Mouse (Mus musculus) liver, adult 2 months (tissue): ENCODE measurements around the gene Hoxb3.

Source experiments
- CTCF ChIP-seq: fragments of 200-500 bp; IDR thresholded peaks from 2 replicates; pipeline ENCODE4 v1.5.1; 2011; ENCODE audit warnings: low read depth, low read length, control low read depth
- POLR2A ChIP-seq: fragments of 200-500 bp; IDR thresholded peaks from 2 replicates; pipeline ENCODE4 v1.6.1; 2011; ENCODE audit warnings: low read length, control low read depth; ENCODE audit not compliant: insufficient read depth; ENCODE audit errors: extremely low read depth

DNA sequence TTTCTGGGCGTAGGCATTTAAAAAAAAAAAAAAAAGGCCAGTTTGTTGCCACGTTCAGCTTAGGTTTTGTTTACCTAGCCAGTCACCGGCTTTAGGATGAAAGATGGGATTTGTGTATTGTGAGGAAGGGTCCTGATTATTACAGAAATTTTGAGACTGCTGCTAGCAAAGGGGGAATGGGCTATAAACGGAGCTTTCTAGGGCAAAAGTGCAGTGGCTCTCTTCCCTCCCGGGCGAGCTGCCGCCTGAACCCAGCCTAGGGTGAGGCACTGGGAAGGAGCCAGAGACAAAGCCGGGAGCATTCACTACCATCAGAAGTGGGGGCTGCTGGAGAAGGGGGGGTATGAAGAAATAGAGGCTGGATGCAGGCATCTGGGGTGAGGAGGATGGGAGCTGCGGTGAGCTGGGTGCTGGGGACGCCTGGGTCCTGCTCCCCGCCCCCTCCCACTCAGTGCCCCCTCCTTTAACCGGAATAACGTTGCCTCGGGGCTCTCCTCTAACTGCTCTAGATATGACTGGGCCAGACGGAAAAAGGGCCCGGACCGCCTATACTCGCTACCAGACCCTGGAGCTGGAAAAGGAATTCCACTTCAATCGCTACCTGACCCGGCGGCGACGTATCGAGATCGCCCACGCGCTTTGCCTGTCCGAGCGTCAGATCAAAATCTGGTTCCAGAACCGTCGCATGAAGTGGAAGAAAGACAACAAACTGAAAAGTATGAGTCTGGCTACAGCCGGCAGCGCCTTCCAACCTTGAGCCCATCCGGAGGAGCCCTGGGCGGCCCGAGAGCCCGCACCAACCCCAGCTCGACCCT is 18.5 kb upstream of the Hoxb3 start:
- TF ChIP-seq POLR2A (no peak), CTCF (no peak)
